Mouse (Mus musculus) forebrain, embryonic 14.5 days (tissue): ENCODE data around the gene Olfr711. TPM values are rescaled to one million over a fixed set of nuclear protein-coding genes. Genes with fewer than 3 reads are reported as not detected.
"Not testable (repeated sequence)": the region's sequence is repeated elsewhere in the genome, so short reads cannot be mapped to it uniquely, and the experiment has no call there.

ENCODE experiments used
- ATAC-seq: fragments of 200-750 bp; cut with Nextera tagmentation; 2 replicates; pipeline ENCODE4 v1.8.0; 2017; ENCODE audit warnings: mild to moderate bottlenecking, moderate library complexity
- DNase-seq: peaks from one replicate; pipeline ENCODE4 v3.0.0-alpha.2; 2015; ENCODE audit warnings: low spot score
- H3K27ac ChIP-seq: fragments of 300-500 bp; sonication (generic); 2 replicates; pipeline ENCODE4 v1.5.1; 2014; ENCODE audit warnings: low read depth, mild to moderate bottlenecking, control low read depth, low read length, moderate library complexity
- H3K27me3 ChIP-seq: fragments of 300-500 bp; sonication (generic); replicated peaks from 2 replicates; pipeline ENCODE4 v1.6.1; 2014; ENCODE audit warnings: low read length, control low read depth, mixed read lengths; ENCODE audit not compliant: control insufficient read depth, insufficient read depth
- H3K36me3 ChIP-seq: fragments of 300-500 bp; sonication (generic); 2 replicates; pipeline ENCODE4 v1.6.1; 2014; ENCODE audit warnings: low read length, control low read depth; ENCODE audit not compliant: control insufficient read depth, insufficient read depth
- H3K4me1 ChIP-seq: fragments of 300-500 bp; sonication (generic); 2 replicates; pipeline ENCODE4 v1.6.1; 2014; ENCODE audit warnings: antibody characterized with exemption, low read length, control low read depth; ENCODE audit not compliant: control insufficient read depth, insufficient read depth
- H3K4me2 ChIP-seq: fragments of 300-500 bp; sonication (generic); 2 replicates; pipeline ENCODE4 v1.6.1; 2014; ENCODE audit warnings: mild to moderate bottlenecking, control low read depth, low read length
- H3K4me3 ChIP-seq: fragments of 300-500 bp; sonication (generic); 2 replicates; pipeline ENCODE4 v1.5.1; 2014; ENCODE audit warnings: low read depth, low read length, control low read depth
- H3K9ac ChIP-seq: fragments of 300-500 bp; sonication (generic); 2 replicates; pipeline ENCODE4 v1.6.1; 2014; ENCODE audit warnings: mild to moderate bottlenecking, low read length, control low read depth, moderate library complexity
- H3K9me3 ChIP-seq: fragments of 300-500 bp; sonication (generic); replicated peaks from 2 replicates; pipeline ENCODE4 v1.6.1; 2016; ENCODE audit warnings: low read length, control low read depth, mixed read lengths; ENCODE audit not compliant: control insufficient read depth
- WGBS: fragments of 180-500 bp; shearing (Covaris S2); extraction: QIAGEN DNeasy Blood & Tissue Kit; methylation state at CpG from one replicate; pipeline ENCODE4 v1.1.7; 2014; 5-methylcytosine and 5-hydroxymethylcytosine counted together
- polyA plus RNA-seq: library from polyadenylated mRNA; unstranded; fragments of >200 nt; fragmentation: Nextera tagmentation; extraction: Ambion mirVana; gene quantifications from 2 replicates; pipeline ENCODE4 v1.2.1, GENCODE M21; 2014

Gene Olfr711
- polyA plus RNA-seq = not detected in 2 replicates

DNA sequence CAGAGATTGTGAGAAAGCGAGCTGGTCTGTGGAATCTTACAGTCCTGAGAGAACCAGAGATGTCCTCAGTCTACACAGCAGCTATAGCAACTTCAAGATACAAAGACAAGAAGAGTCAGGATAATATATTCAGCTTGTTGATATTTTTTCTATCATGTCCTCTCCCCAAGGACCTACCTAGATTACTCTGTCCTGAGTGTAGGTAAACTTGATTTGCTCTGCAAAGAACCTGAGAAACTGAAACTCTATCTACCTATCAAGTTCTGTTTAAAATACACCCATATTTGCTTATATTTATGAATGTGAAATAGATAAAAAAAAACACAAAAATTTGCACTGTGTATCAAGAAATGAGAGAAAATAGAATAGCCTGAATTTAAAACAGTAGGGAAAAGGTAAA lies at the start of gene Olfr711:
Gene Olfr711, minus strand, starts transcription at position 101 of the 400 bp plus-strand sequence.
- H3K4me1 ChIP-seq = no peaks in the 10 kb centered on the region
- no peak within 1 kb of the TSS for H3K27ac ChIP-seq
- H3K4me3 ChIP-seq = no peak within 1 kb of the TSS
- H3K9ac ChIP-seq = no peak within 1 kb of the TSS
- 66% methylated on average over 1 of the region's 1 CpGs for WGBS
- no peaks in the 10 kb centered on the region for H3K27me3 ChIP-seq
- no peaks in the 10 kb centered on the region for H3K36me3 ChIP-seq
- no peak within 1 kb of the TSS for H3K4me2 ChIP-seq
- H3K9me3 ChIP-seq = no peaks in the 10 kb centered on the region
- no peak for DNase-seq
- ATAC-seq = no peak

DNA sequence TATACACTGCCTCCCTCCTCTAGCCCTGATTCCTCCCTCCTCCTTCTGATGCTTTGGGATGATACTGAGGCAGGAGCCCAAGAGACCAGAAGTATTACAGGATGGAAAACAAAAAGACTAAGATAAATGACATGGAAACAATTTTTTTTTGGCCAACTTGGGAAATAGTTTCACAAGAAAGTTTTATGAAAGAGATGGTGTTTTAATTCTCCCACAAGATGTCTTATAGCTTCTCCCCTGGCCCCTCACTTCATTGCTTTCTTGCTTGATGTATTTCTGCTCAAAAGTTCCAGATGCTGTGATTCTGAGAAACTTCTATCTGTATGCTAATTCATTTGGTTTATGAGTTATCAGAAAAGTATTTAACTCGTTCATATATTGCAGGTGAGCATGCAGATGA lies 30.7 kb upstream of the Olfr711 start, which contains the start of gene Olfr2:
Gene Olfr2, minus strand, starts transcription at position 101 of the 400 bp plus-strand sequence.
- H3K4me1 ChIP-seq = no peaks in the 10 kb centered on the region
- H3K9ac ChIP-seq = no peak within 1 kb of the TSS
- H3K27ac ChIP-seq = no peak within 1 kb of the TSS
- no peaks in the 10 kb centered on the region for H3K27me3 ChIP-seq
- DNase-seq (no peak), ATAC-seq (no peak)
- H3K4me2 ChIP-seq = no peak within 1 kb of the TSS
- no peaks in the 10 kb centered on the region for H3K36me3 ChIP-seq
- H3K9me3 ChIP-seq = no peaks in the 10 kb centered on the region
- H3K4me3 ChIP-seq = no peak within 1 kb of the TSS
- WGBS = 43% methylated on average over 1 of the region's 1 CpGs

DNA sequence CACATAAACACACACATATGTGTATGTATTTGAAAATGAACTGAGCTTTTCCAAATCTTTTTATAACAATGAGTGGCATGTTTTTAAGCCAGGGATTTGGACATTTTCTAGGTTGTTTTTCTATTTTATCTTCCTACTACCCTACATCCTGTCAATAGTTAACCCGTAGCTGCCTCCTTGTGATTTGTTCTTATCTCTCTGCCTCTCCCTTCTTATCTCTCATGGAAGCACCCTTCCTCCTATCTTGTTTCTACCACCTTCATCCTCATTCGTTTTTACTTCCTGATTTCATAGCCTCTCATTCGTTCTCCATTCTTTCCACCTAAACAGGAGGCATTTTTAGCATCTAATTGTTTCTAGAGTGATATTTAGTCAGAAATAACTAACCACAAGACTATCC lies 28.9 kb upstream of the Olfr711 start:
- DNase-seq = no peak
- no peak overlapping the region for H3K4me3 ChIP-seq
- H3K27me3 ChIP-seq = no peaks in the 10 kb centered on the region
- ATAC-seq = no peak
- no peaks in the 10 kb centered on the region for H3K4me1 ChIP-seq
- H3K9me3 ChIP-seq = no peaks in the 10 kb centered on the region
- H3K9ac ChIP-seq = no peak overlapping the region
- no peak overlapping the region for H3K27ac ChIP-seq
- no peaks in the 10 kb centered on the region for H3K36me3 ChIP-seq
- H3K4me2 ChIP-seq = no peak overlapping the region
- 68% methylated on average over 3 of the region's 3 CpGs for whole genome bisulfite sequencing

DNA sequence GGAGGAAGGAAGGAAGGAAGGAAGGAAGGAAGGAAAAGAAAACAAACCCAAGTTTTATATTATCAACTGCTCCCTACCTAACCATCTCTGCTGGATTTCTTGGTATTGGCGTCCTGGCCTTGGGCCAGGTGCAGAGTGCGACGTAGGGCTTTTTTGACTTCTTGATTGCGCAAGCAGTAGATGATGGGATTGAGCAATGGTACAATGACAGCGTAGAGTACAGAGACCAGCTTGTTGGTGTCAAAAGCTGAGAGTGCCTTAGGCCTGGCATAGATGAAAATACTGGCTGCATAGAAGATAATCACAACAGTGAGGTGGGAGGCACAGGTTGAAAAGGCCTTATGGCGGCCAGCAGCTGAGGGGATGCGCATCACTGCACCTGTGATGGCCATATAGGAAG lies 25.5 kb upstream of the Olfr711 start:
- no peaks in the 10 kb centered on the region for H3K4me1 ChIP-seq
- DNase-seq = no peak
- no peak for ATAC-seq
- no peaks in the 10 kb centered on the region for H3K27me3 ChIP-seq
- H3K9ac ChIP-seq = no peak overlapping the region
- no peak overlapping the region for H3K4me2 ChIP-seq
- 92% methylated on average over 7 of the region's 7 CpGs for WGBS
- no peak overlapping the region for H3K27ac ChIP-seq
- H3K9me3 ChIP-seq = no peaks in the 10 kb centered on the region
- no peaks in the 10 kb centered on the region for H3K36me3 ChIP-seq
- H3K4me3 ChIP-seq = no peak overlapping the region

DNA sequence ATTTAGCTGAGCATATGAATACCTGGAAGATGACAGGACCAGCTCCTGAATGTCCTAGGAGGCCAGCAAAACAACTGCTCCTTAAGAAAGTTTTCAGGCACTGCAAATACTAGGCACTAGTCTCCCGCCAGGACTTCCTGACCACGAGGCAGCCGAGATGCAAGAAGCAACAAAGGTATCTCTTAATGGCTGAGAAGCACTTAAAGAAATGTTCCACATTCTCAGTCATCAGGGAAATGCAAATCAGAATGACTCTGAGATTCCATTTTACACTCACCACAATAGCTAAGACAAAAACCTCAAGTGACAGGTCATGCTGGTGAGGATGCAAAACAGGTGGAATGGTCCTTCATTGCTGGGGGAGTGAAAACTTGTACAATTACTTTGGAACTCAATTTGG lies 10.0 kb upstream of the Olfr711 start:
- Histone ChIP-seq H3K9me3 (no peaks in the 10 kb centered on the region), H3K4me1 (no peaks in the 10 kb centered on the region), H3K27me3 (no peaks in the 10 kb centered on the region), H3K27ac (no peak overlapping the region), H3K4me2 (no peak overlapping the region), H3K4me3 (no peak overlapping the region), H3K9ac (no peak overlapping the region), H3K36me3 (no peaks in the 10 kb centered on the region)
- DNase-seq = no peak
- WGBS = 82% methylated on average over 3 of the region's 3 CpGs
- no peak for ATAC-seq

DNA sequence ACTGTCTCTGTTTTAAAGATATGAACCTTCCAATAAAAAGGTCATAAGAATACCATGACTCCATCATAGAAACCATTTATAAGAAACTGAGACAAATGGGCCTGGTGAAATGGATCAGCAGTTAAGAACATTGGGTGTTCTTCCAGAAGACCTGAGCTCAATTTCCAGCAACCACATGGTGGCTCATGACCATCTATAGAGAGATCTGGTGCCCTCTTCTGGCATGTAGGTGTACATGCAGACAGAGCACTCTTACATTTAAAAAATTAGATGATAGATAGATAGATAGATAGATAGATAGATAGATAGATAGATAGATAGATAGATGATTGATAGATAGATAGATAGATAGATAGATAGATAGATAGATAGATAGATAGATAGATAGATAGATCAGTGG lies 7.8 kb downstream of the Olfr711 start:
- ATAC-seq, H3K4me1 ChIP-seq, H3K9me3 ChIP-seq, H3K4me3 ChIP-seq, H3K27ac ChIP-seq, DNase-seq, H3K4me2 ChIP-seq, H3K36me3 ChIP-seq, H3K27me3 ChIP-seq, H3K9ac ChIP-seq: not testable (repeated sequence)

DNA sequence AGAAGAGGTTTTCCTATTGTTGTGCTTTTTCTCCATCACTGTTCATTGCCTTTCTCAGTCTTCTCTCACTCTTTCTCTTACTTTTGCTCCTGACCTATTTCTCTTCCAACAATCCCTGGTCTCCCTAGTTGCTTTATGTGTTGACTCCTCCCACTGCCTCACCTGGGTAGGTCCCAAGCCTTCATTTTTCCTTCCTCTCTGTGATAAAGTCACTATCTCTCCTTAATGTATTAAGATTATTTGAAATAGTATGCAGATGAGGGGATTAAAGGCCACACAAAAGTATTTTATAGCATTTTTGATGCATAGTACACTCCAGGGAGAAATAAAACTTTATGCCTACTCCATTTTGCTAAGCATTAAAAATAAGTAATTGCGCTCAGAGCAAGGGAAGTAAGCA lies 11.4 kb downstream of the Olfr711 start, which contains the start of gene Olfr6:
Gene Olfr6, minus strand, starts transcription at position 101 of the 400 bp plus-strand sequence.
- Histone ChIP-seq H3K36me3 (no peaks in the 10 kb centered on the region), H3K4me2 (no peak within 1 kb of the TSS), H3K4me1 (no peaks in the 10 kb centered on the region), H3K4me3 (no peak within 1 kb of the TSS), H3K27ac (no peak within 1 kb of the TSS), H3K9ac (no peak within 1 kb of the TSS), H3K9me3 (no peaks in the 10 kb centered on the region), H3K27me3 (no peaks in the 10 kb centered on the region)
- no peak for ATAC-seq
- WGBS = 85% methylated on average over 1 of the region's 1 CpGs
- DNase-seq = no peak

DNA sequence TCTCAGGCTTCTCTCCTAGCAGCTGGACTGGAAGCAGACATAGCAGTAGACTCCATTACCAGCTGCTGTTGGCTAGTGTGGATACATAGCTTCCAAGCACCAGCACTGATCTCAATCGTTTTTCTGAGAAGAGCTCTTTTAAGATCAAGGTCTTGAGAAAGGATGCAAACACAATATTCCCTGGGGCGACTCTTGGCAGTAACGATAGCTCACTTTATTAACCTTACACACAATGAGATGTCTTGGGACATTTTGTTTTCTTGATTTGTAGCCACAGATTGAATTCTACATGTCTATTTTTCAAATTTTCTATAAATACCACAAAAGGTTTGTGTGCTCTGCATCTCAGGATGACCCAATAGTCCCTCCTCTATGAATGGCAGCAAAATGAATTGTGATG lies 27.0 kb downstream of the Olfr711 start, which contains the start of gene Olfr710:
Gene Olfr710, minus strand, starts transcription at position 101 of the 400 bp plus-strand sequence.
- no peak within 1 kb of the TSS for H3K4me2 ChIP-seq
- ATAC-seq (no peak), DNase-seq (no peak)
- no peak within 1 kb of the TSS for H3K9ac ChIP-seq
- no peaks in the 10 kb centered on the region for H3K9me3 ChIP-seq
- H3K36me3 ChIP-seq = no peaks in the 10 kb centered on the region
- H3K4me3 ChIP-seq = no peak within 1 kb of the TSS
- H3K27me3 ChIP-seq = no peaks in the 10 kb centered on the region
- 77% methylated on average over 3 of the region's 3 CpGs for WGBS
- H3K27ac ChIP-seq = no peak within 1 kb of the TSS
- H3K4me1 ChIP-seq = no peaks in the 10 kb centered on the region

DNA sequence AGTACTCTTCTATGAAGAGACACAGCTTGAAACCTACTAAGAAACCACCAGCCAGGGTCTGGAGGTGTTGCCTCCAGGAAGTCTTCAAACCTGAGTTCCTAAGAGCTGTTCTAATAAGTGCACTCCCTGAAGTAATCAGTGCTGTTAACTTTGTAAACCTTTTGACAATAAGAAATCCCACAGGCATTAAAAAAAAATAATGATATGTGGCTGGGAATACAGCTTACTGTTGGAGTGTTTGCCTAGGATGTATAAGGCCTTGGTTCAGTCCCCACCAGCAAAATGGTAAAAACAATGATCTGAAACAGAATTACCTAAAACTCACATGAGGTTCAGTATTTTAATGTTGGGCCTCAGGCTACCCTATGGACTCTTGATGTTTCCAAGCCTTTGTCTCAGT lies 43.1 kb downstream of the Olfr711 start, which contains the start of gene Olfr709-ps1:
Gene Olfr709-ps1, minus strand, starts transcription at position 101 of the 400 bp plus-strand sequence.
- H3K4me3 ChIP-seq = no peak within 1 kb of the TSS
- no peaks in the 10 kb centered on the region for H3K36me3 ChIP-seq
- no peak within 1 kb of the TSS for H3K27ac ChIP-seq
- H3K4me1 ChIP-seq = no peaks in the 10 kb centered on the region
- H3K9ac ChIP-seq = no peak within 1 kb of the TSS
- no peaks in the 10 kb centered on the region for H3K27me3 ChIP-seq
- H3K4me2 ChIP-seq = no peak within 1 kb of the TSS
- ATAC-seq (no peak), DNase-seq (no peak)
- H3K9me3 ChIP-seq = no peaks in the 10 kb centered on the region
